Mouse (Mus musculus): ENCODE data around the gene Hao2. TPM values are rescaled to one million over a fixed set of nuclear protein-coding genes. Genes with fewer than 3 reads are reported as not detected.
A peak's percentile ranks its signal among the peaks of the same experiment; 100 is the strongest.

Gene Hao2
- polyA plus RNA-seq, 1 experiment from 2014 or later = 134 TPM

GRCm38 (mm10) chr3:98913591-98913990 lies 20.6 kb upstream of the Hao2 start:
- H3K27ac ChIP-seq = no peak overlapping the region
- H3K4me3 ChIP-seq (replicated peaks; ENCODE audit: low read depth, low read length) = no peak overlapping the region
- ATAC-seq (replicated peaks; ENCODE audit: low FRiP score, low read depth) (no peak), DNase-seq (ENCODE audit: low spot score) (no peak)
- H3K9ac ChIP-seq (ENCODE audit: low read depth, low read length) = no peak overlapping the region
- H3K4me2 ChIP-seq (ENCODE audit: low read length) = no peak overlapping the region
- H3K27me3 ChIP-seq (ENCODE audit: insufficient read depth, low read length) = no peaks in the 10 kb centered on the region
- peak; percentile 25; the same call in 1 of the 2 replicates for TF ChIP-seq CTCF (IDR thresholded peaks at IDR 0.05; ENCODE audit: low read depth)
- WGBS = 69% methylated on average over 6 of the region's 6 CpGs
- H3K4me1 ChIP-seq (replicated peaks; ENCODE audit: insufficient read depth, low read length) = no peaks in the 10 kb centered on the region
- H3K36me3 ChIP-seq (ENCODE audit: insufficient read depth, low read length) = no peaks in the 10 kb centered on the region
- no peaks in the 10 kb centered on the region for H3K9me3 ChIP-seq (replicated peaks; ENCODE audit: low read length)

GRCm38 (mm10) chr3:98897606-98898005 lies 4.6 kb upstream of the Hao2 start:
- H3K4me2 ChIP-seq (ENCODE audit: low read length) = no peak overlapping the region
- no peaks in the 10 kb centered on the region for H3K9me3 ChIP-seq (replicated peaks; ENCODE audit: low read length)
- TF ChIP-seq CTCF (IDR thresholded peaks at IDR 0.05; ENCODE audit: low read depth) = no peak
- H3K27me3 ChIP-seq (ENCODE audit: insufficient read depth, low read length) = no peaks in the 10 kb centered on the region
- H3K36me3 ChIP-seq (ENCODE audit: insufficient read depth, low read length) = no peaks in the 10 kb centered on the region
- no peak overlapping the region for H3K4me3 ChIP-seq (replicated peaks; ENCODE audit: low read depth, low read length)
- DNase-seq (ENCODE audit: low spot score) = no peak
- ATAC-seq (replicated peaks; ENCODE audit: low FRiP score, low read depth) = no peak
- no peaks in the 10 kb centered on the region for H3K4me1 ChIP-seq (replicated peaks; ENCODE audit: insufficient read depth, low read length)
- no peak overlapping the region for H3K27ac ChIP-seq
- H3K9ac ChIP-seq (ENCODE audit: low read depth, low read length) = no peak overlapping the region
- 80% methylated on average over 2 of the region's 2 CpGs for WGBS

- TF ChIP-seq CTCF (IDR thresholded peaks at IDR 0.05; ENCODE audit: low read depth) = peak; percentile 75
- Histone ChIP-seq H3K4me3 (replicated peaks; ENCODE audit: low read depth, low read length) (no peak overlapping the region), H3K27ac (peak overlapping the region; percentile 71), H3K27me3 (ENCODE audit: insufficient read depth, low read length) (no peaks in the 10 kb centered on the region), H3K9me3 (replicated peaks; ENCODE audit: low read length) (no peaks in the 10 kb centered on the region), H3K36me3 (ENCODE audit: insufficient read depth, low read length) (no peaks in the 10 kb centered on the region), H3K4me2 (ENCODE audit: low read length) (no peak overlapping the region), H3K9ac (ENCODE audit: low read depth, low read length) (peak overlapping the region; percentile 23; the same call in 1 of the 2 replicates), H3K4me1 (replicated peaks; ENCODE audit: insufficient read depth, low read length) (no peaks in the 10 kb centered on the region)
- DNase-seq (ENCODE audit: low spot score) (peak; percentile 75), ATAC-seq (replicated peaks; ENCODE audit: low FRiP score, low read depth) (peak; percentile 50; the same call in 1 of the 2 replicates)
- 35% methylated on average over 10 of the region's 10 CpGs for WGBS
These were observed 2.1 kb upstream of the Hao2 start for GRCm38 (mm10) chr3:98895071-98895601.

- WGBS = 79% methylated on average over 4 of the region's 4 CpGs
These were observed 2.6 kb downstream of the Hao2 start for GRCm38 (mm10) chr3:98890430-98890829.

GRCm38 (mm10) chr3:98888206-98888605 lies 4.8 kb downstream of the Hao2 start:
- Histone ChIP-seq H3K27ac (no peak overlapping the region), H3K27me3 (ENCODE audit: insufficient read depth, low read length) (no peaks in the 10 kb centered on the region), H3K9ac (ENCODE audit: low read depth, low read length) (no peak overlapping the region), H3K4me1 (replicated peaks; ENCODE audit: insufficient read depth, low read length) (no peaks in the 10 kb centered on the region), H3K4me3 (replicated peaks; ENCODE audit: low read depth, low read length) (no peak overlapping the region), H3K4me2 (ENCODE audit: low read length) (no peak overlapping the region), H3K9me3 (replicated peaks; ENCODE audit: low read length) (no peaks in the 10 kb centered on the region), H3K36me3 (ENCODE audit: insufficient read depth, low read length) (no peaks in the 10 kb centered on the region)
- no peak for TF ChIP-seq CTCF (IDR thresholded peaks at IDR 0.05; ENCODE audit: low read depth)
- ATAC-seq (replicated peaks; ENCODE audit: low FRiP score, low read depth) = no peak
- DNase-seq (ENCODE audit: low spot score) = no peak
- 75% methylated on average over 2 of the region's 2 CpGs for WGBS

More at GRCm38 (mm10) chr3:98890430-98890829, 2.6 kb downstream of the Hao2 start:
- H3K27ac ChIP-seq = no peak overlapping the region
- no peak for DNase-seq (ENCODE audit: low spot score)
- no peak for ATAC-seq (replicated peaks; ENCODE audit: low FRiP score, low read depth)
- no peaks in the 10 kb centered on the region for H3K27me3 ChIP-seq (ENCODE audit: insufficient read depth, low read length)
- H3K36me3 ChIP-seq (ENCODE audit: insufficient read depth, low read length) = no peaks in the 10 kb centered on the region
- H3K9ac ChIP-seq (ENCODE audit: low read depth, low read length) = no peak overlapping the region
- TF ChIP-seq CTCF (IDR thresholded peaks at IDR 0.05; ENCODE audit: low read depth) = no peak
- no peaks in the 10 kb centered on the region for H3K4me1 ChIP-seq (replicated peaks; ENCODE audit: insufficient read depth, low read length)
- no peaks in the 10 kb centered on the region for H3K9me3 ChIP-seq (replicated peaks; ENCODE audit: low read length)
- no peak overlapping the region for H3K4me2 ChIP-seq (ENCODE audit: low read length)
- no peak overlapping the region for H3K4me3 ChIP-seq (replicated peaks; ENCODE audit: low read depth, low read length)

GRCm38 (mm10) chr3:98880831-98881230 lies 12.2 kb downstream of the Hao2 start:
- no peaks in the 10 kb centered on the region for H3K9me3 ChIP-seq (replicated peaks; ENCODE audit: low read length)
- H3K27ac ChIP-seq = no peak overlapping the region
- H3K4me2 ChIP-seq (ENCODE audit: low read length) = no peak overlapping the region
- H3K36me3 ChIP-seq (ENCODE audit: insufficient read depth, low read length) = no peaks in the 10 kb centered on the region
- H3K4me1 ChIP-seq (replicated peaks; ENCODE audit: insufficient read depth, low read length) = no peaks in the 10 kb centered on the region
- no peak overlapping the region for H3K4me3 ChIP-seq (replicated peaks; ENCODE audit: low read depth, low read length)
- 87% methylated on average over 2 of the region's 2 CpGs for WGBS
- TF ChIP-seq CTCF (IDR thresholded peaks at IDR 0.05; ENCODE audit: low read depth) = no peak
- no peak for DNase-seq (ENCODE audit: low spot score)
- no peaks in the 10 kb centered on the region for H3K27me3 ChIP-seq (ENCODE audit: insufficient read depth, low read length)
- no peak overlapping the region for H3K9ac ChIP-seq (ENCODE audit: low read depth, low read length)
- ATAC-seq (replicated peaks; ENCODE audit: low FRiP score, low read depth) = no peak

- H3K9ac ChIP-seq (ENCODE audit: low read depth, low read length) = no peak overlapping the region
- H3K27ac ChIP-seq = no peak overlapping the region
- ATAC-seq (replicated peaks; ENCODE audit: low FRiP score, low read depth) = no peak
- H3K27me3 ChIP-seq (ENCODE audit: insufficient read depth, low read length) = no peaks in the 10 kb centered on the region
- no peaks in the 10 kb centered on the region for H3K4me1 ChIP-seq (replicated peaks; ENCODE audit: insufficient read depth, low read length)
- no peak overlapping the region for H3K4me2 ChIP-seq (ENCODE audit: low read length)
- DNase-seq (ENCODE audit: low spot score) = no peak
- no peaks in the 10 kb centered on the region for H3K36me3 ChIP-seq (ENCODE audit: insufficient read depth, low read length)
- TF ChIP-seq CTCF (IDR thresholded peaks at IDR 0.05; ENCODE audit: low read depth) = no peak
- no peaks in the 10 kb centered on the region for H3K9me3 ChIP-seq (replicated peaks; ENCODE audit: low read length)
- 77% methylated on average over 6 of the region's 6 CpGs for WGBS
- H3K4me3 ChIP-seq (replicated peaks; ENCODE audit: low read depth, low read length) = no peak overlapping the region
These were observed 12.8 kb downstream of the Hao2 start for GRCm38 (mm10) chr3:98880216-98880615.
